Mouse (Mus musculus): ENCODE results near the gene Wwox.

Gene Wwox

DNA sequence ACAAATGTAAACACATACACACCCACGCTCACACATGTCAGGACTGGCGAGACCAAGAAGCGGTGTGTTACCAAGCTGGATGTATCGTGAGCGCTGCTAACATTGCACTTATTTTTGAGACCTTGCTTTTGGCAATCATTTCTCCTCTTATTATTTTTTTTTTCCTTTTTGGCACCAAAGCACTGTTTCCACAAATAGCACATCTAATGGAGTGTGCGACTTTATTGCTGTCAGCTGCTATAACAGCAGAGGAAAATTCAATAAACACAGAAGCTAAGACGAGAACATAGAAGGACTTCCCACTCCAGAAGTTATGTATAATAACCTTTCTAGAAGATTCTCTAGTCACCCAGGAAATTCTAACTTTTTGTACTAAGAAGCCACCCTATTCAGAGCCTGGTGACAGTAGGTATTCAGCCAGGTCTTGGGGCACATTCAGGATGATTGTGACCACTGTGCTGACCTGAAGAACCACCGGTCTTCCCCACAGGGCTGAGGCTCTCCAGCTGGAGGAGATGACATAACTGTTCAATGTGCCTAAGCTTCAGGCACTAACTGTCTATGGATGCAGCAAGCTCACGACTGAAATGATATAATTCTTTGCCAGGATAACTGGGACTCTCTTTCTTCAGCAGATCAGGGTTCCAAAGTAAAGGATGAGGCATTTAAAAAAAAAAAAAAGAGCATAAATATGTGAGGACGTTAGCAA, 586.1 kb downstream of the Wwox start:
- peak; percentile 14 for DNase-seq (ENCODE audit: low spot score)

- DNase-seq (ENCODE audit: low spot score), result no peak
Observed at GRCm38 (mm10) chr8:115026201-115026600, 586.7 kb downstream of the Wwox start.

DNA sequence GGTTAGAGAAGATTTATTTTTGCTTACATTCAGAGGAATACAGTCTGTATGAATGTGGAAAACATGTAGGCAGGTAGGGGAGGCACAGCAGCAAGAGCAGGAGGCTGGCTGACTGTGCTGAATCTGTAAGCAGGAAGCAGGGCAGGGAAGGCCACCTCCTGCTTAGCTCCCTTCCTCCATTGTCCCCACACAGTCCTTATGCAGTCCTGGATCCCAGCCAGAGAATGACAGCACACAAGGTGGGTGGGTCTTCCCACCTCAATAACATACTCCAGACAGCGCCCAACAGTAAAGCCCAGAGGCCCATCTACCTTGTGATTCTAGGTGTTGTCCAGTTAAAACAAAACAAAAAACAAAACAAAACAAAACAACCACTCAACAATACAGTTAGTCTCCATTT, 593.7 kb downstream of the Wwox start:
- DNase-seq (ENCODE audit: low spot score), result no peak

DNA sequence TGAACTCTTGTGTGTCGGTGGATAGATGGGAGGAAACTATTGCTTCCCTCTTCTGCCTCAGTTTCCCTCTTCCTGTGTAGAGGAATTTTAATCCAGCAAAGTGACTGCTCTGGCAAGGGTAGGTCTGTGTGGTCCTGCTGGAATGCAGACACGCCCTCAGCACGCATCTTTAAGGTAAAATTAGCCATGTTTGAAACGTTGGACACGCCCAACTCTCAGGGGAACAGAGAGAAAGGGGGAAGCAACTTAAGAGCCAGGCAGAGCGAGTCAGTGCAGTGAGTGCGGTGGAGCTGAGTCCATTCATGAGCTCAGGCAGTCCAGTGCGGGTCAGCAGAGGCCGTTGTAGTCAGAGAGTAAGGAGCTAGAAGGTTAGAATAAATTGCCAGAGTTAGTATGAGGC, 596.6 kb downstream of the Wwox start:
- no peak for DNase-seq (ENCODE audit: low spot score)

- DNase-seq (ENCODE audit: low spot score), result no peak
Observed at GRCm38 (mm10) chr8:115038426-115038825, 599.0 kb downstream of the Wwox start.

- no peak for DNase-seq (ENCODE audit: low spot score)
Observed at GRCm38 (mm10) chr8:115045746-115046145, 606.3 kb downstream of the Wwox start.

GRCm38 (mm10) chr8:115046496-115046895, 607.0 kb downstream of the Wwox start:
- peak; percentile 6 for DNase-seq (ENCODE audit: low spot score)

DNA sequence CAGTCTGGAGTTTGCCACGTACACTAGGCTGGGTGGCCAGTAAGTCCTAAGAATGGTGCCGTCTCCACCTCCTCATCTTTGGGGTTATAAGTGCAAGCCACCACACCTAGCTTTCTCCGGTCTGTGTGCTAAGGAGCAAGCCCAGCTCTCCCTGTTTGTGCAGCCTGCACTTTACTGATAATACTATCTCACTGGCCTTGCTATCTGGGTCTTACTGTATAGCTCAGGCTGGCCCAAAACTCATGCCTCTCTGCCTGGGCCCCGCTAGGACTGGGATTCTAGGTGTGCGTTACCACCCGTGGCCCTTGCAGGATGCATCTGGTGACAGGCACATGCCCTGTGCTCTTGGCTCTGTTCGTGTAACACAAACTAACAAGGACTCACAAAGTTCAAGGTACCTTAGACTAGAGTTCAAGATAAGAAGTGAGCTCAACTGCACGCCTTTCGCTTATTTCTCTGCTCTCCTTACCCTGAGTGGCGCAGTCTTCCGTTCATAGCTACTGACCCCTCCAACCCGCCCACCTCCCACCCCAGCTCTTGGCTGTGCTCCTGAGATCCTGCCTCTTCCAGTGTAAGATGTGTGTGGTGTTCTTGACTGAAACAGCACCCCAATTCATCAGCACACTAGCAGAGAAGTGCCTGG, 618.9 kb downstream of the Wwox start:
- no peak for DNase-seq (ENCODE audit: low spot score)

- no peak for DNase-seq (ENCODE audit: low spot score)
Observed at GRCm38 (mm10) chr8:115063623-115064022, 624.2 kb downstream of the Wwox start.

DNA sequence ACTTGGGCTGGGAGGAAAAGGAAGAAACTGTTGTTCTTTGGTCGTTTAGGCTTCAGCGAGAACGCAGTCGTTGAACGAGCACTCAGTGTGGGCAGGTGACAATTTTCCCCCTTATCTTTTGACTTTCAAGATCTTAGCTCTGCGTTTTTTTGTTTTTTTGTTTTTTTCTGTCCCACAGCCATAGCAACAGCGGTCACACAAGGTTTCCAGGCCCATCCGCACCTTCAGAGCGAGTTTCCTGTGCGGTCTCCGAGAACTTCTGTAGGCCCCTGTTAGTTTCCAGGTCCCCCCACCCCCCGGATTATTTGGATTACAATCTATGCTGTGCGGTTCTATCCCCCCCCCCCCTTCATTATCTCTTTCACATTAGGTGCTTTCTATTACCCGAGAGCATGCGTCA, 625.2 kb downstream of the Wwox start:
- DNase-seq (ENCODE audit: low spot score), result no peak

DNA sequence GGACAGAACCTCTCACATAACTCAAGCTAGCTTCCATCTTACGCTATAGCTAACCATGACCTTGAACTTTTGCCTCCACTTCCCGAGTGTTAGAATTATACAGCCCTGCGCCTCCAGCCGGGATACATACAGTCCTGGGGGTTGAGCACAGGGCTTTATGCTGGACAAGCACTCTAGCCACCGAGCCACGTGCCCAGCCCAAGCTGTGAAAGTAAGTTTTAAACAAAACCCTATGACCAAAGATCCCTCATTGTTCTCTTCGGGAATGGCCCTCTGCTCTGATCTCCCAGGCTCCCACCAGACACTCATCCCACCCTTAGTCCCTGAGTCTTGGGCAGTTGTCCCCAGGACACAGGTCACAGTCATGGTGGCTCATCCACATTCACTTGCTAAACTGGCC, 625.9 kb downstream of the Wwox start:
- no peak for DNase-seq (ENCODE audit: low spot score)

DNA sequence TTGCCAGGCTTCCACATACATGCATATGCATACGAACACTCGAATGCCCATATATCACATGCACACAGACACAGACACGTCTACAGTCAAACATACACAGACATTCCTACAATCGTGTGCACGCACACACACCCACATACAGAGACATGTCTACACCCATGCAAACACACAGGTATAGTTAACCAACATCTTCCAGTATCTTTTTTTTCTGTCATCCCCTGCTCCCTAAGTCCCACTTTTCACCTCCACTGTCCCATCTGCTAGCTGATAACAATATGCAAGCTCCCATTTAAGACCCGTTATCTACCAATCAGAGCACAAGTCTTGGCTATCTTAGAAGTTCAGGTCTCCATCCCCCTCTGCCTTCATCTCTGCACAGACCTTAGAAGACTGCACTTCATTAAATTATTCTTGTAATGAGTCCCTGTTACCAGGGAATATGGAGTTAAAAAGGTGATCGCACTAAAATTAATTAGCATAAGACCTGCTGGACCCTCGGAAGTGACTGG, 627.1 kb downstream of the Wwox start:
- DNase-seq (ENCODE audit: low spot score), result no peak

GRCm38 (mm10) chr8:115068723-115069122, 629.3 kb downstream of the Wwox start:
- DNase-seq (ENCODE audit: low spot score), result no peak

DNA sequence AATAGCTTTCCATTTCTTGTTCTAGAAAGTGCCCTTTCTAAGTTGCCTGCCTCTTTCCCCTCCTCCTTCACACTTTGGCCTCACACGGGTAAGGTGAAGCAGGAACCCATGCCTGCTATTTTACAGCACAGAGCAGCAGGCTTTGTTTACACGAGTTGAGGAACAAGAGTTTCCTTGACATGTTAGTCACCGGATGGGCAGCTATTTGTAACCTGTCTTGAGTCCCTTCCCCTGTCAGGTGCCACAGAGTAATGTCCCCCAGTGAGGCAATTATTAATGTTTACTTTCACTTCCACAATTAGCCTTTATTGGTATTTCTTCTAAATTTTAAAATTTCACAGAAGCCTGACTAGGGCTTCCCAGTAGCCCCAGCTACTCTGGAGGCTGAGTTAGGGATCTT, 630.8 kb downstream of the Wwox start:
- no peak for DNase-seq (ENCODE audit: low spot score)

DNA sequence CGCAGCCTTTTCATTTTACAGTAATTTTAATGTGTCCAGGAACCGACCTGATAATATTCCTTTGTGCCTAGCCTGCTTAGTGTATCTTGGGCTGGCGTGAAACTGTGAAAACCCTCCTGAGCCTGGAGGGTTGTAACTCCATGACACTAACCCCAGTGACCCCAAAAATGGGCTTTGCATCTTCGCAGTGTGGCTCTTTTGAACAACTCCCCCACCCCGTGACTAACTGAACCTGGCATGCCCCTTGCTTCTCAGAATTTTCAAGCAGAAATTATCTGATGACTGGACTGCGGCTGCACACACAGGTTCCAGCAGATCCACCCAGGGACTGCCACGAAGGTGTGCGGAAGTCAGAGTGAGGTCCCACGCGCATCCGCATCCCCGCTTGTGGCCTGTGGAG, 631.8 kb downstream of the Wwox start:
- DNase-seq (ENCODE audit: low spot score), result no peak

DNA sequence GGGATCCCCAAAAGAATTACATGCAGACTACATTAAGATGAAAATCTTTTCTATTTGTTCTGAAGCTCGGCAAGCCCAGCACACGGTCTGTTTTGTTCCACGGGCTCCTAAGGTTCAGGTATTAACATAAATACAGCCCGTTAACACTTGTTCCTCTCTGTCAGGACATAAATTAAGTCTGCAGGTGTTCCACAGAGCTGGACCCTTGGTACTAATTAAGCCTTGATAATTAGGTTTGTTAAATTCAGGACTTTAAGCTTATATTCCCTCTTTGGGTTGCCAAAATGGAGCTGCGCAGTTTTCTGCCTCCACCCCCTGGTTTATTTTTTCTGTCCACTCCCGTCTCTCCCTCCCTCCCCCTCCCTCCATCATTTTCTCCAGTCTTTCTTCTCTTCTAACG, 638.8 kb downstream of the Wwox start:
- no peak for DNase-seq (ENCODE audit: low spot score)

DNA sequence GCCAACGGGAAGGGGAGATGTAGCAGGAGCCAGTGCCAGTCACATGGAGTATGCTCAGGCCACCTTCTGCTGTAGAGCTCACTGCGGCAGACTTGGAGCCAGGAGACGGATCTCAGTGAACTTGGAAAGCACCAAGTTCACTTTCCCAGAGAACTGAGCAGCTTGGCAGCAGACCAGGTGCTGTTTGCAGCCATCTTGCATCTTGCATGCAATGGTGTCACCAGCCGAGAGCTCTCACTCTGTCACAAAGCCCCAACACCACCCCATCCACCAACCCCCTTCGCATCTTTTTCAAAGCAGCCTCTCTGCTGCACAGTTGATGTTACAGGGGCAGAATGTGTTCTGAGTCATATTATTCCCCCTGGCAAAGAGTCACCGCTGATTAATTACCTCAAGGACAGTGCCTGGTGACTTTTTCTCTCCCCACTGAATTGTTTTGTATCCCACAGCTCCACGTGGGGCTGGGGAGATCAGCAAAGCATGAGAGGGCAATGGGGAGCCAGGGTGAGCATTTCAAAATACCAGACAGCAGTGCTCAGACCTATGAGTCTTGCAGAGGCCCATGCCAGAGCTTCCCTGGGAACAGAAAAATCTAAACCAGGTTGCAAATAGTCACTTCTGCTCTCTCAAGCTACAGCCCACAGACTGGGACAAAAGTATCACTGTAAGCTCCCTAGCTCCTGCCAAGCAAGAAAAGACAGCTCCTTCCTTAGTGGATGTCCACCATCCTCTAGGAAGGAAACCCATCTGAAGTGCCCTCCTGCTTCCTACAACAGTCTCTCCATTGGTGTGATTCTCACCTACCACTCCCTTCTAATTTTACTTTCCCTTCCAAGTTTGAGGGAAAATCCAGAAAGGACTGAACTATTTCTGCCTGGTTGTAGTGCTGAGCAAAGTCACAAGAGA, 642.1 kb downstream of the Wwox start:
- DNase-seq (ENCODE audit: low spot score), result no peak

GRCm38 (mm10) chr8:115088162-115088561, 648.7 kb downstream of the Wwox start:
- DNase-seq (ENCODE audit: low spot score), result no peak

GRCm38 (mm10) chr8:115089744-115090143, 650.3 kb downstream of the Wwox start:
- peak; percentile 8 for DNase-seq (ENCODE audit: low spot score)

GRCm38 (mm10) chr8:115090202-115090601, 650.7 kb downstream of the Wwox start:
- DNase-seq (ENCODE audit: low spot score), result no peak

DNA sequence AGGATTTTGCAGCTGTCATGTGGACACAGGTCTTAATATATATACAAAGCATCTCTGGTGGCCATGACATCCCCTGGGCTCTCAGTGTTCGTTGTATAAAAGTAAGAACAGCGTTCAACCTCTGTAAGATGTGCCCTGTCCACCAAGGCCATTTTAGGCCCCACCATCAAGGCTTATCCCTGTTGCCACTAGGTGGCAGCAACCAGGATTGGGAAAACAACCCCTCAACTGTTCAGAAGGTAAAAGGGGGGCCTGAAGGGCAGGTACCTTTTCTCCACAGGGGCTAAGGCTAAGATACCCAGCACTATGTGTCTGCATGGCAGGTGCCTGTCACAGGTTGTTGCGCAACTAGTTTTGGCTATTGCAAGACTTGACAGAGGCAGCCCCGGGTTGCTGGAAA, 656.1 kb downstream of the Wwox start:
- peak; percentile 12 for DNase-seq (ENCODE audit: low spot score)

GRCm38 (mm10) chr8:115097988-115098562, 658.6 kb downstream of the Wwox start:
- no peak for DNase-seq (ENCODE audit: low spot score)

Measured in lung, postnatal 25 days (tissue).